Mouse (Mus musculus) fibroblast of lung, adult 2 months (primary cell): ENCODE results near the gene Ppp1r3g.

Experiments used
- DNase-seq: peaks from one replicate; pipeline ENCODE4 v3.0.0-alpha.2; 2011; ENCODE audit warnings: low read depth

Ppp1r3g gene

DNA sequence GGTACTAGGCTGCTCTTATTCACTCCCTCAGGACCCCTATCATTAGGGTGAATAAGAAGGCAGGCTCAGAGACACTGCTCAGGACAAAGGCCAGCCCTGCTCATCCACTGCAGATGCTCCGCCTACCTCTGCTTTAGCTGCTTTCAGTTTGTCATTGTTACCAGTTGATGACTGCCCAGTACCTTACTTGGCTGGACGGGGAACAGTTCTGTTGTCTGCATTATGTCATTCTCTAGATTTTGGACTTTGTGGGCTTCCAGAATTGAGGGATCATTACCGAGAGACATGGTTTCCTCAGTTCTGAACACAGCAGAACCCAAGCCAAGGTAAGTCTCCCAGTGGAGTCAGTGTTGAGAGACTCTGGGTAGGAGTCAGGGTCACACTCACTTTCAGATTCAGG lies 36.6 kb downstream of the Ppp1r3g start:
- no peak for DNase-seq

DNA sequence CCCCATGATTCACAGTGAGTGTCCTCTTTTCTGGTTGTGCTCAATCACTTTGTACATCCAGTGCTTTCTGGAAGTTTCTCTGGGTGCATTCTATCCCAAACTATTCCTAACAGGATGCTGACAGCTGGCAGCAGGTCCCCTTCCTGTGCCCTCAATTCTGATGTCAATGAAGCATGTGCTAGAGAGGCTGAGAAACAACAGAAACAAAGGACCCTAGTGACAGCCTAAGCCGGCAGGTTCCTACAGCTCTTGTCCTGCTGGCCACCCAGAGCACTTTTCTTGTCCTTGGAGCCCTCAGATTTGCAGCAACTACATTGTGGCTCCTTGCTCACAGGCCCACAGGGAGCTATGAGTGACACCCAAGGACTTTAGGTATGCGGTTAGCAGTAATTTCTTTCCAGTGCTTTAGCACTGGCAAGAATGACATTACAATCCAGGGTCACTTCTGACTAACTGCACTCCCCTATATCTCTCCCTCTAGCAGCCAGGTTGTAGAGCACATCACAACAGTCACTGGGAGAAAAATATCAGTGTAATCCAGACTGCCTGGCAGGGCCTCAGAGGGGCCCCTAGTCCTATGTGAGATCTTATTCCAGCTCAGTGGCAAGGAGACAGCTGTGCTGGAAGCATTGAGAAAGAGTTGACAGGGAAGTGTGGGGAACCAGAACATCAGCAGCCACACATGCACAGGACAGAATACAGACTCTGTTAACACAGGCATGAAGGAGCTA lies 37.2 kb downstream of the Ppp1r3g start:
- no peak for DNase-seq

DNA sequence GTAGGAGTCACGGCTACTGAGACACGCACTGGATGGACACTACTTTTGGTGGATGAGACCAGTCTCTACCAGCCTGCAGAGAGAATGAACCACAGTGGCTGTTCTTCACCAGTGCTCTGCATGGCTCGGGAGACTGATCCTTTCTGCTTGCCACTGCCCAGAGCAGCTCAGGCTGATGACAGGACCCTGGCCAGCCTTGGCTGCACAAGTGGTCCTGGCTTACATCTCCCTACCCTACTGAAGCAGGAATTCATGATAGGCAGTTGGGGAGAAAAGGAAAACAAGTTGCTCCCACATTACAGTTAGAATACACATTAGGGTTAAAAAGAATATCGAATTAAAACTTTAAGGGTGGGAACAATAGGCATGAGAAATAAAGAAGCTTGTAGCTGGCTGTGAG lies 39.0 kb downstream of the Ppp1r3g start:
- DNase-seq = no peak

DNA sequence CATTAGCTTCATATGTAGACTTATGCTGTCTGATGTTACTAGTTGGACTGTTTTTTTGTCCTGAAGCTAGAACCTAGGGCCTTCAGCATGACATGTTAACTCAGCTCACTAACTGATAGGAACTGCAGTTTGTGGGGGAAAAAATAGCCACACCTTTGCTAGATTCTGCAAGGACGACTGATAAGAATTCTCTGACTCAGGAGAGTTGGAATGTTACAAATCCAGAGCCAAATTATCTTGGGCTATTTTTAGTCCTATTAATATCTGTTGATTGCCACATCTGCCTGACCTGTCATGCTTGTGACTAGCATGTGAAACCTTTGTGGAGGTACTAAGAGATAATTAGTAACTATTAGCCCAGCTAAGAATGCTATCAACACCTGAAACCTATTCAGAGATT lies 42.2 kb downstream of the Ppp1r3g start:
- DNase-seq = no peak

DNA sequence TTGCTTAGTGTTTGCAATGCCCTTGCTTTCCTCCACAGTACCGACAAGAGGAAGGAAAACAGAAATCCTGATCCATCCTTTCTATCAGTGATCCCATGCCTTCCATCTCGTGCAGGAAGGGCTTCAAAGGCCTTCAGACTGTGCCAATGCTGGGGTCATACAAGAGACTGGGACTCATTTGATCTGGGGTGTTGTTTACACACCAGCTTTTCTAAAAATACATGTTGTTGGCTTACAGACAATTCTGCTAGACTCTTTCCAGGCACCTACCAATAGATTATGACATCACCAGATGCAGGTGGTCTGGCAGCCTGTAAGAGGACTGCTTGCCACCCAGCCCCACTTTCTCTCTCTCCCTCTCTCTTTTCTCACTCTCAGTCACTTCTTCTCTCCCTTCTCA lies 51.3 kb downstream of the Ppp1r3g start:
- DNase-seq = no peak

DNA sequence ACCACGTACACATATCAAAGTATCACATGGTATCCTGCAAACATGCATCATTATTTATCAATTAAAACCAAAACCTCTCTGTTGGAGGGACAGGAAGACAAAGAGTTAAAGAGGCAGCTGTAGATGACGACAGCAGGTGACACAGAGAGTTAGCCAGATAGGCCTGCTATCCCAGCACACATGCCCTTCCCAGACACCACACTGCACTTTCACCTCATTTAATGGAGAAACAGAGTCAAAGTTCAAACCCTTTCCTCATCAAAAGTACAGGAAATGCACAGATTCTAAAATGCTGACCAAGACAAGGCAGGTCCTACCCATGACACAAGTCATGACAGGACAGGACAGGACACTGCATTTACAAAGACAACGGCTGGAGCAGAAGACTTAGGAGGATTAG lies 57.0 kb downstream of the Ppp1r3g start:
- DNase-seq = no peak

DNA sequence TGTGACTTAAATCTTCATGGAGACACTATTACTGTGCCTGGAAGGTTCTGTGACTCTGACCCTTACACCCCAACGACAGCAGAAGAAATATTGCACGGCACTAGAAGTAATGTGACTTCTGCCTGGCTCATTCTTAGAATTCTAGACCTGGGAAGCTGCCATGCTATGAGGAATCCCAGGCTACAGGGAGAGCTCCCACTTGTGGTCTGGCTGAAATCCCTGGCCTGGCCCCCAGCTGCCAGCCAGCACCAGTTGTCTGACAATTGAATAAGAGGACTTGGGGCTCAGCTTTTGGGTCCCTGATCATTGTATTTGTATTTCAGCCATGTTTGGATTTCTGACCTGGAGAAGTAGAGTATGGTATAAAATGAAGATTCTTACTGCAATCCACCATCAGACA lies 59.4 kb downstream of the Ppp1r3g start:
- no peak for DNase-seq

DNA sequence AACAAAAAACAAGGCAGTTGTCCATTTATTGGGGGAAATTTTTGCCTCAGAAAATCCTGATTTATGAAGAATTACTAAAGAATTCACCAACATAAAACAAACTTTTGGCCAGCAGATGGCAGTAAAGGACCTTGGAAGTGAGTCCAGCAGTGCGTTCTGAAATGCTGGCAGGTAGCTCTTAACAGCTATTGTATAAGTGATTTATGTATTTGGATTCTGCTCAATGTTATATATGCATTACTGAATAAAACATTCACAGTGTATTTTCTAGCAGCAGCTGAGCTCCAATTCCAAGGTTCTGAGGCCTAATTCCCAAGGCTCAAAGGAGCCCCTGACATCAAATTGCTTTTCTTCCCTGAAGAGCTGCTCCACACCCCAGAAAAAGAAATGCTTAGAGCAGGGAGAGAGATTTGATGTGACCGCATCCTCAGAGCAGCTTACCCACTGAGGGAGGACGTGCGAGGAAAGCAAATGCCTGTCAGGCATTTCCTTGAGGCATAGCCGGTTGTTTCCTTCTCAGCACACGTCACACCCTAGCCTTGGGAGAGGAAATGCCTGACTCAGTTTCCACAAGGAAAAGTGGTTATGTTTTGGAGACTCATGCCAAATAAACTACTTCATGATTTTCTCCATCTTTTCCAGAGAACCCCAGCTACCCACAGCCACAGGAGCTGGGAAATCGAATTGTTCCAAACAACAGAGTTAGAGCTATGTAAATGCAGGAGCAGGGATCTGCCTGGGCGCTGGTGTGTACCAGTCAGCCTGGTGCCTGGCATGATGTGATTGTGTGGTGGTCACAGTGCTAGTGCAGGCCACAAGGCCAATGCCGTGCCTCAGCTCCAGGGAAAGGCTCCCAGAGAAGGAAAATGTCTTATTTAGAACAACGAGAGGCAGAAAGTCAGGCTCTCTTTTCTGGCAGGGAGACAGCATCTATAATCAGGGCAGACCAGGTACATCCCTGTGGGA lies 61.0 kb downstream of the Ppp1r3g start:
- peak; percentile 5 for DNase-seq
